Mouse (Mus musculus): Measurements from ENCODE around the gene Polr3g.
"Not testable (repeated sequence)": the region's sequence is repeated elsewhere in the genome, so short reads cannot be mapped to it uniquely, and the experiment has no call there.

The Polr3g gene

DNA sequence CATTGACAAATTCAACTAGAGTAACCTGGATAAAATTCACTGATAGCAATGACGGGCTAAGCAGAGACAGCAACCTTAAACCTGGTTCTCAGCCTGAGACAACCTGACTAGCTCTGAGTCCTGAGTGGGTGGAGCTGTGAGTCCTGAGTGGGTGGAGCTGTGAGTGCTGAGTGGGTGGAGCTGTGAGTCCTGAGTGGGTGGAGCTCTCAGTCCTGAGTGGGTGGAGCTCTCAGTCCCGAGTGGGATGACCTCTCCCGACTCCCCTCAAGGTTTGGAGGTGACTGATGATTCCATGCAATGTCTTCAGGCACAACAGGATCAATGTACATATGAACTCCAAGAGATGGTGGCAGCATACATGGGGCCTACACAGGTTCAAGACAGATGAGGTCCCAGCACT, 21.2 kb downstream of the Polr3g start:
- no peak for DNase-seq (ENCODE audit: low spot score)

DNA sequence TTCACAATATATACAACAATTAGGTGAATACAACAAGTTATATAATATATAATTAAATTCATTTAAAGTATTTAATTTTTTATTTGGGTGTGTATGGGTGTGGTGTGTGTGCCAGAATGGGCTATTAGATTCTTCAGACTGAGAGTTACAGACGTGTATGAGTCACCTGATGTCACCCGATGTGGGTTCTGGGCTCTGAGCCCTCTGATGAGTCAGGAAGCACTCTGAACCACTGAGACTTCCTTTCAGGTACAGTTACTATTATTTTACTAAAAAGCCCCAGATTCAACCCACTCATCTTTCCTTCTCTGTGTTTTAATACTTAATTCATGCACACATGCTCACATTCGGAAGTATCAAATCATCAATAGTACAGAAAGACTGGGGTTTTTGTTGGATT, 25.9 kb downstream of the Polr3g start:
- DNase-seq (ENCODE audit: low spot score) = no peak

DNA sequence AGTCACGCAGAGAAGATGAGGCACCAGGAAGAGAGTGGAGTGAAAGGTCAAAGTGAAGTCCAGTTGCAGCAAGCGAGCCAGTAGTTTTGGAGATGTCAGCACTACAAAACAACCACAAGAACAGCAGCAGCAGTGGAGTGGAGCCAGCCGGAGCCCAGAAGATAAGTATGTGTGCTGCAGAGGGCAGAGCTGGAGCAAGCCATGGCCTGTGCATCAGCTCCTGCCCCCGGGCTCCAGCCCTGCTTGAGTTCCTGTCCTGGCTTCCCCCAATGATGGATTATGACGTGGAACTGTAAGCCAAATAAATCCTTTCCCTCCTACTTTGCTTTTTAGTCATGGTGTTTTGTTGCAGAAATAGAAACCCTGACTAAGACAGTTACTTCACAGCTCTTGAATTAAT, 26.6 kb downstream of the Polr3g start:
- no peak for DNase-seq (ENCODE audit: low spot score)

DNA sequence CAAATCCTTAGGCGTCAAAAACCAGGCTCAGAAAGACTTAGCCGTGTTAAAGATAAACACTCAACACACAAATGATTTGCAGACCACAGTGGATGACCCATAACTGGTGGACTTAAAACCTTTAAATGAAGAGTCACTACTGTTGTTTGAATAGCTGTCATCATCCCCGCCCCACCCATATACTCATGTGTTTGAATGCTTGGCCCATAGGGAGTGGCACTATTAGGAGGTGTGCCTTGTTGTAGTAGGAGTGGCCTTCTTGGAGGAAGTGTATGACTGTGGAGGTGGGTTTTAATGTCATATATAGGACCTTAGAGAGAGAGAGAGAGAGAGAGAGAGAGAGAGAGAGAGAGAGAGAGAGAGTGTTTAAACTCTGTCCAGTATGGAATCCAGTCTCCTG, 27.7 kb downstream of the Polr3g start:
- no peak for DNase-seq (ENCODE audit: low spot score)

DNA sequence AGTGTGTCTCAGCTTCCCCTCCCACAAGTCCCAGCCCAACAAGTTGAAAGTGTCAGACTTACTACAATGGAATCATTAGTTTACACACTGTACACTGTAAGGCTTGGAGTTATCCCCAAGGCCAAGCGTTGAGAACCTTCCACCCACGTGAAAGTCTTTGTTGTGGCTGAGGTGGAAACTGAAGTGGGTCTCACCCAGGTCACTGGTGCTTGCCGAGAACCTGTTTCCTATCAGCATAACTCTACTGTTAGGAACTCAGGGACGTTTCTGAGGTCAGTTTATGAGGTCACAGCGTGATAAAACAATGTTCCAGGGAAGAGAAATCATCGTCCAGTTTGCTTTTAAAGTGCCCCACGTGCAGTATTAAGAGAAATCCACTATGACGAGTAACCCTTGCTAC, 35.5 kb downstream of the Polr3g start:
- peak; percentile 8 for DNase-seq (ENCODE audit: low spot score)

DNA sequence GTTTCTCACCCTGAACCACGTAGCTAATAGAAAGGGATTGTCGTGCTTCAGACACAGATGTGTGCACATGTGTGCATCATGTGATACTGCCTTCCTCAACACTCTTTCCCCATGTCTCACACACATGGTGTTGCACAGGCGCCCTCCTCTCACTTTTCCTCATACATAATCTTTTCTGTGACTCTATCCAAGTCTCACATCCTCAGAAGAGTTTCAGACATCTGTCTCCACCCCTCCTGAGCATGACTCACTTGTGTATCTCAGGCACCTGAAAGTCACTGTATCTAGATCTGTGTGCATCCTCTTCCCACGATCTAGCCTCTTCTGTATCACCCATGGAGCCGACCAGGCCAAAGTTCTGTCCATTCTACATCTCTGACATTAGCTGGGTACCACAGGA, 43.1 kb downstream of the Polr3g start:
- DNase-seq (ENCODE audit: low spot score) = no peak

DNA sequence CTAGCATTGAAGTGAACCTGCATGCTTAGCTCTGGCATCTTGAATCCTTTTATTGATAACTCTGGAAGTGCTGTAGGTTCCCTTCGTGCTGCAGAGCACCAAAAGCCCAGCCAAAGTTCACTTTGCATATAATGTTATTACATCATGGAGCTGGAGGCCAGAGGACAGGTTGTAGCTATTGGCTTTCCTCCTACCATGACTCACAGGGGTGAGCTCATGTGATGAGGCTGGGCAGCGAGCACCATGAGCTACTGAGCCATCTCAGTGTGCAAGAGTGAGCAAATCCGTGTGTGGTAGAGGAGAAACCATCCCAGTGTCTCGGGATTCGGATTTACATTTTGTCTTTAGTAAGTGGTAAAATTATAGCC, 46.5 kb downstream of the Polr3g start:
- no peak for DNase-seq (ENCODE audit: low spot score)

DNA sequence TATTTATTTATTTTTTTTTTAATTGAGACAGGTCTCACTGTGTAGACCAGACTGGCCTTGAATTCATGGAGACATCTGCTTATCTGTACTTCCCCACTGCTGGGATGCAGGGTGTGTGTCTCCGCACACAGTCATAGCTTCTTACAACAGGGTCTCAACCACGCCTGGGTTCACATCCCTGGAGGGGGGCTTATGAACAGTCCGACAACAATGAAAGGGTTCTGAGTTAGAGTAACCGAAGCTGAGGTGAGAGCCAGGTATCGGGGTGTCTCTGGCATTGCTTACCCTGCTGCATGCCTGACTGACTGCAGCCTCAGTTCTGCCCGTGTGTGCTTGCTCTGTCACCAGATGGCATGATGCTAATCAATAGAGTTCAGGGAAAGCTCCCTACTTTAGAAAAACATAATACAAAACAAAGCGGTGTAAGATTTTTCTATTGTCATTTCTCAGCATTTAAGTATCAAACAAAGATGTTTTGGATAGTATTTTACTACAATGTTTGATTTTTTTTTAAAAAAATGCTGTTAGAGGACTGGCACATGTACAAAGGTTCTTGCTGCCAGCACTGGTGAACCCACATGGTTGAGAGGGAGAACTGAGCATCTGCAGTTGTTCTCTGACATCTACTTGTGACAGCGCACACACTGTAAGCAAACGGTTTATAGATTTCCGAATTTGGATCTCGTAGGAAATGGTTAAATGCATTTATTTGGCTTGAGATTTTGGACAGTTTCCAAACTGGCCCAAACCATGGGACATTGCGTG, 47.1 kb downstream of the Polr3g start:
- DNase-seq (ENCODE audit: low spot score) = no peak

DNA sequence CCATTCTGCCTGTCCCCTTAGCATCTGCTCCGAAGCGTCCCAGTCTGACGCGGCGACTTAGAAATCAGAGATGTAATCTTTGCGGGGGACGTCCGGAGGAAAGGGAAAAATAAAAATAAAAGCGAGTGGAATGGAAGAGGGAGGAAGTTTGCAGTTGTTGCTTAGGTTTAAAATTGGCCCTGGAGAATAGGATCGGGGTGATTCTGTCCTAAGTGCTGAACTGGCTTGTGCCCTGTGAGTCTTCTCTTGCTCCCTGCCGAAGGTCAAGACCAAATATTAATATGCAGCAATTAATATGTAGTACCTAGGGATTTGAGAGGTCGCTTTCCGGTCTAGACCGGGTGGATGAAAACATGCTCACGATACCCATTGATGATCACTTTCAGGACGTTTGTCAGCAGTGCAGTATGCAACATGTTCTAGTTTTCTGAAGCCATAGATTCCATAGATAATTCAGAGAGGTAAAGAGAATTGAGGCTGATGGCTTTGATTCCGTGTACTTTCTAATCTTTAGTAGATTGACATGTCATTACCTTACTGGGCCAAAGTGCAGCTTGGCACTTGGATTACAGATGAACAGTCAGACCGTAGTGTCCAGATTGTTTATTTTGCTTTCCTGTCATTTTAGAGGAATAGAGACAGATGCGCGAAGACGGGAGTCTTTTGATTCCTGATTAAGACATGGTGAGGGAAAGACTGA, 52.6 kb downstream of the Polr3g start:
- no peak for DNase-seq (ENCODE audit: low spot score)

DNA sequence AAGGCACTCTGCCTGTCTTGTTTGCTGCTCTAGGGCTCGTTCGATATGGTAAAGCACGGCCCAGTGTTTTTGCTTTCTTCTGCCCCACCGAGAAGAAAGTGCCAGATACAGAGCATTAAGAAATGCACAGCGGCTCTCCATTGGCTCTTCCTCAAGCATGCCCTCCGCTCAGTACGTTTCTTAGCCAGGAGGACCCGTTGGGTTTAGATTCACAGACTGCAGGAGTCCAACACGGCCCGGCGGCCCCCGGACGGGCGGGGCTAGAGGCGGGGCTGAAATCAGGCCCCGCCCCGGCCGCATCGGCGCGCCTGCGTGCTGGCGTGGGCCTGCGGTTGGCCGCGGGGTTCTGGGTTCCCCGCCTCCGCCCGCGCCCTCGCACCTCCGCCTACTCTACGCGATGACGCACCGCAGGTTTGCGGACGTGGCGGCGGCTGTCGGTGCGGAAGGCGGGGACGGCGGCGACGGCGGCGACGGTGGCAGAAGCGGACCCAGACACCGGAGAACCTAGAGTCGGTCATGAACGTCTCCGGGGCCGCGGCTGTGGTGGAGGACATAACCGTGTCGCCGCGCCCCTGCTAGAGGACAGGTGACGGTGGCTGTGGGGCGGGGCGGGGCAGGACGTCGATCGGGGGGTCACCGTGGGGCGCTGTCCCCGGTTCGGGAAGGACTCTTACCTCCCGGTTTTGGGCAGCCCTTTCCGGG, 53.3 kb downstream of the Polr3g start, which contains the start of gene Lysmd3:
TSS of gene Lysmd3 (plus strand) at position 313 of the 702 bp plus-strand sequence.
- DNase-seq (ENCODE audit: low spot score) = peak; percentile 93

DNA sequence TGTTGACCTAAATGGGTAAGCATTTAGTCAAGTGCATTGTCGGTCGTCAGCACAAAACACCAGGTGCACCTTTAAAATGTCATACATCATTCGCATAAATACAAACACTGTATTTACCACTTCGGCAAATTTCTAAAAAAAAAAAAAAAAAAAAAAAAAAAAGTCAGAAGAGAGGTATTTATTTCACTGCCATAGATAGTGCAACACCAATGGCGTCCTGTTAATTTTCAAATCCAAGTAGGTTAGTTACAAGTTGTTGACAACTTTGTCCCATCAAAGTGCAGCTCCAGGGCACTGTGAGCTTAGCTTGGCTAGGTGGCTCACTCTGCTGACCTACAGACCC, 53.8 kb downstream of the Polr3g start:
- no peak for DNase-seq (ENCODE audit: low spot score)

DNA sequence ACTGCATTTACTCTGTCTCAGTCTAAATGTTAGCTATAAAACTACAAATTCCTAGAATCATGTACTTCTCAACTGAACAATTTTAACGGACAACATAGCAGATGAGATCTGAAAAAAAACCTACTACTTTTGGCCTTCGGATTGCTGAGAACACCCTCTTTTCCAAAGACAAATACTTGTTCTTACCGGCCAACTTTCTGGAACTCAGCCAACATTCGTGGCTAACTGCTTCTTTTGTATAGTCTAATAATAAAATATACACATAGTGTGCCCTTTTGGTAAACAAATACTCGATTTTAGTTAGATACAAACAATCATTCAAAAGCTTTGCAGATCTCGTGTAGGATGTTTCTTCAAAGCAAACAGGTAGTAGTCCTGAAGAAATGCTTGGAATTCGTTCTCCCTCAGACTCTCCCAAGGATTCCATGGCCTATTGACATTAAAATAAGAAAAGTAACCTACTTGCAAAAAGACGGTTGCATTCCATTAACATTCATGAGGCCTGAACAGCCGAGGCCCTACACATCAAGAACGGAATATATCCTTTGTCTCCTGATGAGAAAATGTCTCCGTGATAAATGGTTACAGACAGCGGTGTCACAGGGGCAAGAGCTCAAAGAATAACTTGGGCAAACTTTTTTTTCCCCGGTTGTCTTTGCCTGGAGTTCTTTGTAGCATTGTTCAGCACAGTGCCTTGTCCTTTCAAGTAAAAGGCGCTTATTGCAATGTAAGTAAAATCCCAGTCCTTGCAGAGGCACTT, 54.5 kb downstream of the Polr3g start:
- no peak for DNase-seq (ENCODE audit: low spot score)

DNA sequence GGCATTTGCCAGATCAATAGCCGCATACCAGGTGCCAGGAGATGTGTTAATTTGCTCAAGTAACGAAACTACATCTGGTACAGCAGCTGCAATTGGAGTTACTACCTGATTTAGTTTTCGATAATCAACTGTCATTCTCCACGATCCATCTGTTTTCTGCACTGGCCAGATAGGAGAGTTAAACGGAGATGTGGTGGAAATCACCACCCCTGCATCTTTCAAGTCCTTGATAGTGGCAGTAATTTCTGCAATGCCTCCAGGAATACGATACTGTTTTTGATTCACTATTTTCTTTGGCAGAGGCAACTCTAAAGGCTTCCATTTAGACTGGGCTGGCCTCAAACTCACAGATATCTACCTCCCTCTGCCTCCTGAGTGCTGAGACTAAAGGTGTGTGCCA, 60.4 kb downstream of the Polr3g start:
- DNase-seq (ENCODE audit: low spot score) = not testable (repeated sequence)

DNA sequence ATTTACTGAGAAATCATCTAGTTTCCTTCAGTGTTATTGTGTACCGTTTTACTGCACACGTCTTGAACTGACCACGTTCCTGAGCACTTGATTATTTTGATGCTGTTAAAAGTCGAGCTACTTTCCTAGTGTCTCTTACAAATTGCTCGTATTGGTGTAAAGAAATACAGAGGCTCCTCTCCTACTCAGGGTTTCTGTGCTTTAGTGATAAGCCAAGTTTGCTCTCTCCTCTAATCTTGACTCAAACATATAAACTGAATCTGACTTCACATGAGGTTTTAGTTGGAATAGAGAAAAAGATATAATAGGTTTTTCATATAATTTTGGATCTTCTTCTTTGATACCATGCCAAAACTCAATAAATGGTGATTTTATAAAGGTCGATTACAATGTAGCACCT, 64.5 kb downstream of the Polr3g start:
- DNase-seq (ENCODE audit: low spot score) = no peak

DNA sequence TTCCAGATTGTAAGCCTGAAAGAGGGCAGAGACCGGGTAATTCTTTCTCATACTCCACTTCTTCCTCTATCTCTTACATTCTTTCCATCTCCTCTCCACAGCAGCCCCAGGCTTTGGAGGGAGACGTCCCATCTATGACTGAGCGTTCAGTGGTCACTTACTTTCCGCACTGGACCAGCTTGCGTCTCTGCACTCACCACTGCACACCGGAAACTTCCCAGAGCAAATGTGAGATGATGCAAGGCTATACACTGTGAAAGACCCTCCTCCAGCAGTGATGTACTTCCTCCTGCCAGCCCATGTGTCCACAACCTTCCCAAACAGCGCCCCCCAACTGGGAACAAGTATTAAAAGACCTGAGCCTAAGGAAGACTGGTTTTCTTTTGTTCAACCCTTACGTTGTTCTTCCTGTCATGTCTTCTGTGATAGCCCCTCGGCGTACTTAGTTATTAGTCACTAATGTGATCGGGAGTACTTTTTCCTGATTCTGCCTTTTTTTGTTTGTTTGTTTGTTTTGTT, 66.7 kb downstream of the Polr3g start:
- DNase-seq (ENCODE audit: low spot score) = no peak

DNA sequence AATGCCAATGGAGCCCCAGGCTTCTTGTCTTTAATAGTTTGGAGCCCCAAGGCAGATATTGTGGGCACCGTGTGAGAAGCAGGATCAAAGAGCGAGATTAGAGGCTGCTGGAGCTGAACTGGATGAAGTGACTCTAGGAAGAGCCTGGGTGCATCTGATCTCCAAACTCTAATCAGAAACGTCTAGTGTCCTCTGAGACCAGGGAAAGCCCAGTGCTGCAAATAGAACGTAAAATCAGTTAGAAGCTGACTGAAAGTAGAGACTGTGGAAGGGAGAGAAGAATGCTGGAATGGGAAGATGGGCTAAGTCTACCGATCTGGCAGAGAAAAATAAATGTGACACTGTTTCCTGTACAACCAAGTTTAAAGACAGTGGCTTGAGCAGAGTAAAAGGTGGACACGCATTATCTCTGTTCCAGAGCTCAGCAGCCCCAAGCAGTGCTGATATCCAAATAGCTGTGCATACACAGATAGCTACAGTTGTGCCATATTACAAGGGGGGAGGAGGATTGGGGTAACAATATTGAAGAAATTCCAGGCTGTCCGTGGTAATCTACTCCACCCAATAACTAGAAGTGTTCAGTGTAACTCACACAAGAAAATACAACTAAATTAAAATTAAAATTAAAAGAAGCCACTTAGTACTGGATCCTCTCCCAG, 68.2 kb downstream of the Polr3g start:
- no peak for DNase-seq (ENCODE audit: low spot score)

DNA sequence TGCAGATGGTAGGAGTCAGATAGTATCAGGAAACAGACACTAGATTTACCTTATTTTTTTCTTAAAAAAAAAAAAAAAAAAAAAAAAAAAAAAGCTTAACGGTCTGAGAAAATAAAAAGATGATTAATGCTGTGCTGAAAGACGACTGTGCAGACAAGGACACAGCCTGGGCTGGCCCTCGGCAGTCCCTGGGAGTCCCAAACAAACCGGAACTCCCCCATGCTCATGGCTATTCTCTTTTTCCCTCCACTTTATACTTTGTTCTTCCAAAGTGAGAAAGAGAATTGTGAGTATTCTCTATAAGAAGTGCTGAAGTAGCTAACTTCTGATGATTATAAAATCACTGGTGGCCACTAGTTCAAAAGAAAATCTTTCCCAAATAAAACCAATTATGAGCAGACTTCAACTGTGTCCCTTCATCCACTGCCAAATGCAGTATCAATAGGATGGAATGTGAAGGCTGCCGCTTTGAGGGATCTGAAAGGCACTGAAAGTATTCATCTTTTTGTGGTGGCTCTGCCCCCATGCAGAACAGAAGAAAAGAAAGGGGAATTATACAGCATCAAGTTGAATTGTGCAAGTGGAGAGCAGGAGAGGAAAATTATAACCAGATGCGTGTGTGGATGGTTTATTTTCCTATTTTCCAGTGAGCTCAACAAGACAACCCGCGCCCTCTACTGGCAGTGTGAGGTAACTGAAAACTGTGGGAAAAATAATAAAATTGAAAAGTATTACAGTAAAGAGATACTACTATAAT, 69.3 kb downstream of the Polr3g start:
- peak; percentile 22 for DNase-seq (ENCODE audit: low spot score)

DNA sequence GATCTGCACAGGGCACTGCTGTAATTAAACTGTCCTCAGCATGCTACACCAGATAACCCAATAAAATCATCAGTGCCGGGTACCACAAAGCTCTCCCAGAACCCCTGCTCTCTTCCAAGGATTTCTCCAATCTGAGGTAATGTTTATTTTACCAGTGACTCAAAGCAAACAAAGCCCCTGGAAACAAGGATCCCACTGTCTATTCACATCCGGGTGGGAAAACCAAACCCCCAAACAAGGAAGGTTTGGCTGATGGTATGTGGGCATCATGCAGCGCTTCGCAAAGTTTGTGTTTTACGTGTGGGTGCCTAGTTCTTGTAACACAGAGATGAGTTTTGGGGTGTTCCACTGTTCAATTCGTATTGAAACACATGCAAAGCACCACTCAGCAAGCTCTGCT, 69.9 kb downstream of the Polr3g start:
- DNase-seq (ENCODE audit: low spot score) = no peak

DNA sequence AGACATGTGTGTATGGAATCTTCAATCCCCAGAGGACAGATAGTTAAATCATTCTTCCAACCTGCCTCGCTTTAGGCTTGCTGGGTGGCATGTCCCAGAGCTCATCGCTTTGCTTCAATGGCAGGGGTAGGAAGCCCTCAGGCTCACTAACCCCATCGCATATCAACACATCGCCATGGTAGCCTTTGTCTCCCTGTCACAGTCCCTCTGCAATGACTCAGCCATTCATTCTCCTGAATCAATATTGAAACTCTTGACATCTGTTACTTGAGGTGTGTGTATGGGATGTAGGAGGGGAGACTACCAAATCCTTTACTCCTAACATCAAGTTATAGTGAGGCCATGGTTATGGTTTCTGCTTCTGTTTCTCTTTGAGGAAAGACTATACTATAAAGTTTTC, 71.2 kb downstream of the Polr3g start:
- DNase-seq (ENCODE audit: low spot score) = no peak

DNA sequence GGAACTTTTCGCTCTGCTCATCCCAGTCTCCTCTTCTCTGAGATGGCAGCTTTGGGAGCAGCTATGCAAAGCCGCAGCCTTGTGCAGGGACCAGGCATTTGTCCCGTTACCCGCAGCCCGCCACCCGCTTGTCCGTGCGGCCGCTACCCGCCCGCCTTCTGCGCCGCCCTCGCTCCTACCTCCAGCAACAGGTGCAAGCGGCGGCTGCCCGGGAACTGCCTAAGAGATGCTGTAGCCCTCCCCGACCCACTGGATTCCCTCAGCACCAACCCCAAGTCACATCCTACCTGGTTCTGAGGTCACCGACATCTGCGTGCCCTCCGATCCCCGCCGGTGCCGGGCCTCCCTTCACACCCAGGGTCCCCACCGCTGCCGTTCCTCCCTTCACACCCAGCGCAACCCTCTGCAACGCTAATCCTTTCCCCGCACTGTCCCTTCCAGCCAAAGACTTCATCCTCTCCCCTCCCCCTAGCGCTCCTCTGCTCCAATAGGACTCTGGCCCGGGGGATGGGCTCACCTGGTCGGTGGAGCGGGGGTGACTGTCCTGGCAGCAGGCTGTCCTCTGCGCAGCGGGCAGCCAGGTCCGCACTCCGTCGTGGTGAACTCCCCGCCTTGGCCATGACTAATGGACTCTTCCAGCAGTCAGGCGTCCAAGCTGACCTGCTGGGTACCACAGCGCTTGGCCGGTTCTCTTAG, 77.9 kb downstream of the Polr3g start, which contains the start of gene Adgrv1:
TSS of gene Adgrv1 (minus strand) at position 435 of the 696 bp plus-strand sequence.
- peak; percentile 82 for DNase-seq (ENCODE audit: low spot score)

Data from ovary, postnatal 36 days (tissue).